Mouse (Mus musculus) ES-E14 (cell line): ENCODE measurements around the gene Lin54.

Experiments
- MAFK ChIP-seq: IDR thresholded peaks from 2 replicates; pipeline ENCODE4 v1.6.1; 2014; ENCODE audit warnings: mild to moderate bottlenecking, low read depth, low read length, inconsistent platforms; ENCODE audit not compliant: insufficient read depth
- ZNF384 ChIP-seq: IDR thresholded peaks from 2 replicates; pipeline ENCODE4 v1.6.1; 2012; ENCODE audit warnings: low read depth, low read length, inconsistent platforms

- TF ChIP-seq ZNF384 = no peak
- no peak for TF ChIP-seq MAFK
Observed at GRCm38 (mm10) chr5:100410281-100410680, 90.2 kb downstream of the Lin54 start.
